Mouse (Mus musculus) gastrocnemius, adult 2 months (tissue): Measurements from ENCODE around the gene Acsl3. TPM values are rescaled to one million over a fixed set of nuclear protein-coding genes. Genes with fewer than 3 reads are reported as not detected.

Experiments used
- DNase-seq: peaks from one replicate; pipeline ENCODE4 v3.0.0; 2022
- H3K27ac ChIP-seq: fragments of 200-600 bp; 2 replicates; pipeline ENCODE4 v1.8.1; 2022; ENCODE audit warnings: mild to moderate bottlenecking
- H3K4me3 ChIP-seq: fragments of 200-600 bp; 2 replicates; pipeline ENCODE4 v1.8.1; 2022; ENCODE audit warnings: mild to moderate bottlenecking, moderate library complexity
- CTCF ChIP-seq: fragments of 200-600 bp; IDR thresholded peaks from 2 replicates; pipeline ENCODE4 v1.8.1; 2022; ENCODE audit warnings: antibody characterized with exemption, mild to moderate bottlenecking, moderate library complexity
- intact Hi-C: fragments of 180-260 bp; cut with DNase I; formaldehyde crosslinking; loops from one replicate; pipeline ENCODE4 v1.15.1; 2025
- total RNA-seq, 2 experiments: library from RNA; stranded (reverse); gene quantifications; 2 replicates each; pipeline ENCODE4 v1.2.3; 2021

The Acsl3 gene
- total RNA-seq, 2 experiments from 2014 or later: 7.3 to 21.1 TPM

- Histone ChIP-seq H3K4me3 (no peak overlapping the region), H3K27ac (peak overlapping the region; percentile 9; the same call in 1 of the 2 replicates)
- DNase-seq: peak; percentile 26
- intact Hi-C loops: loop anchor here (5.0 kb wide), 1 partner anchor 44 kb away; no protein-coding TSS in a partner anchor
- no peak for TF ChIP-seq CTCF
Observed at GRCm38 (mm10) chr1:78656472-78656871, 1.2 kb upstream of the Acsl3 start.

GRCm38 (mm10) chr1:78657021-78657629 lies 500 bp upstream of the Acsl3 start:
- peak overlapping the region; percentile 93 for H3K27ac ChIP-seq
- intact Hi-C loops: loop anchor here (1.0 to 5.0 kb wide), 2 partner anchors 45 to 120 kb away; no protein-coding TSS in a partner anchor
- DNase-seq: no peak
- peak overlapping the region; percentile 99 for H3K4me3 ChIP-seq
- no peak for TF ChIP-seq CTCF

- intact Hi-C loops: loop anchor here (5.0 kb wide), 1 partner anchor 46 kb away; no protein-coding TSS in a partner anchor
- no peak for DNase-seq
- H3K4me3 ChIP-seq: peak overlapping the region; percentile 99
Observed at GRCm38 (mm10) chr1:78658441-78659269, 1.0 kb downstream of the Acsl3 start.

GRCm38 (mm10) chr1:78659270-78659823 lies 1.7 kb downstream of the Acsl3 start:
- TF ChIP-seq CTCF: no peak
- Histone ChIP-seq H3K4me3 (peak overlapping the region; percentile 99), H3K27ac (no peak overlapping the region)
- DNase-seq: no peak
- intact Hi-C loops: loop anchor here (5.0 kb wide), 1 partner anchor 47 kb away; no protein-coding TSS in a partner anchor

More at GRCm38 (mm10) chr1:78658441-78659269, 1.0 kb downstream of the Acsl3 start:
- peak overlapping the region; percentile 93 for H3K27ac ChIP-seq
- no peak for TF ChIP-seq CTCF

GRCm38 (mm10) chr1:78664326-78664725 lies 6.7 kb downstream of the Acsl3 start:
- H3K27ac ChIP-seq: no peak overlapping the region
- intact Hi-C loops: no loop called here
- no peak for TF ChIP-seq CTCF
- no peak overlapping the region for H3K4me3 ChIP-seq
- DNase-seq: no peak

GRCm38 (mm10) chr1:78665954-78666499 lies 8.4 kb downstream of the Acsl3 start:
- Histone ChIP-seq H3K27ac (no peak overlapping the region), H3K4me3 (no peak overlapping the region)
- no peak for TF ChIP-seq CTCF
- intact Hi-C loops: no loop called here
- no peak for DNase-seq

- TF ChIP-seq CTCF: no peak
- intact Hi-C loops: no loop called here
- H3K4me3 ChIP-seq: no peak overlapping the region
- no peak for DNase-seq
- H3K27ac ChIP-seq: no peak overlapping the region
Observed at GRCm38 (mm10) chr1:78666585-78666984, 9.0 kb downstream of the Acsl3 start.

GRCm38 (mm10) chr1:78682291-78682690 lies 24.7 kb downstream of the Acsl3 start:
- H3K4me3 ChIP-seq: no peak overlapping the region
- no peak for DNase-seq
- TF ChIP-seq CTCF: no peak
- intact Hi-C loops: no loop called here
- no peak overlapping the region for H3K27ac ChIP-seq

GRCm38 (mm10) chr1:78684128-78684527 lies 26.5 kb downstream of the Acsl3 start:
- DNase-seq: no peak
- Histone ChIP-seq H3K4me3 (no peak overlapping the region), H3K27ac (no peak overlapping the region)
- intact Hi-C loops: no loop called here
- TF ChIP-seq CTCF: no peak

- TF ChIP-seq CTCF: peak; percentile 61
- DNase-seq: no peak
- Histone ChIP-seq H3K27ac (no peak overlapping the region), H3K4me3 (no peak overlapping the region)
- intact Hi-C loops: loop anchor here (5.0 kb wide), 1 partner anchor 150 kb away; no protein-coding TSS in a partner anchor
Observed at GRCm38 (mm10) chr1:78686872-78687271, 29.2 kb downstream of the Acsl3 start.

GRCm38 (mm10) chr1:78688149-78688548 lies 30.5 kb downstream of the Acsl3 start:
- no peak overlapping the region for H3K4me3 ChIP-seq
- intact Hi-C loops: loop anchor here (5.0 kb wide), 1 partner anchor 151 kb away; no protein-coding TSS in a partner anchor
- no peak for DNase-seq
- no peak overlapping the region for H3K27ac ChIP-seq
- TF ChIP-seq CTCF: peak; percentile 48

GRCm38 (mm10) chr1:78694503-78695258 lies 37.1 kb downstream of the Acsl3 start:
- no peak for DNase-seq
- H3K27ac ChIP-seq: no peak overlapping the region
- intact Hi-C loops: no loop called here
- H3K4me3 ChIP-seq: no peak overlapping the region
- no peak for TF ChIP-seq CTCF
